Mouse (Mus musculus) left cerebral cortex, postnatal 25 days (tissue): ENCODE results near the gene Gm2a. TPM values are rescaled to one million over a fixed set of nuclear protein-coding genes. Genes with fewer than 3 reads are reported as not detected.

Experiments
- DNase-seq, 2 experiments: peaks; one replicate each; pipeline ENCODE4 v3.0.0; 2022; ENCODE audit warnings: low spot score in 2 of 2, mixed read lengths in 1 of 2
- intact Hi-C: fragments of 180-260 bp; cut with DNase I; formaldehyde crosslinking; loops from one replicate; pipeline ENCODE4 v1.15.1; 2025
- total RNA-seq, 2 experiments: library from RNA; stranded (reverse); gene quantifications; 2 replicates each; pipeline ENCODE4 v1.2.3; 2021

The Gm2a gene
- total RNA-seq, 2 experiments from 2014 or later: 38.4 to 41.4 TPM

DNA sequence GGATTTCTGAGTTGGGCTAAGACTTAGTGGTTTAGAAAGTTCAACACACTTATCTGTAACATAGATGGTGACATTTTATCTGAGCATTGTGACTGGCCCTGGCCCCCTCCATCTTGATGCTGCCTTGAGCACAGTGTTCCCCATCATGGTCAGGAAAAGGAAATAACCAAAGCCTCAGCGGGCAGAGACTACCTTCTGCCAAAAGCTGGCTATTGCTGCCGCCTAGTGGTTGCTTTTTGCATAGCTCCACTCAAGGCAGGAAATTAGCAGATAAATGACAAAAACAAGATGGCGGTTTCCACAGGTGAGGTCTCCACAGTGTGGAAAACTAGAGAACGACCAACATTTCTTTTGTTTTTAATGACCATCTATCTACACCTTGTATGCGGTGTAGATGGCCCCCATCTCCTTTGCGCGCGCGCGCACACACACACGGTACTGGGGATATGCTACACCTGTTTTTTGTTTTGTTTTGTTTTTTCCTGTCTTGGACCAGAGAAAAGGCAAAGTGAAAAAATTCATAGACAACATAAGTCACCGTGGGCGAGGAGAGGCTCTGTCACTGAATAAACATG lies 61.0 kb downstream of the Gm2a start:
- DNase-seq: peak; percentile 84 to 85
- intact Hi-C loops: loop anchor here (1.0 to 10.0 kb wide), 4 partner anchors 62 to 274 kb away; partner anchors contain the start of gene Gm2a

Other genes with a start within 250 kb of the Gm2a start
- gene Lyrm7, start 237.2 kb upstream of the Gm2a start, total RNA-seq: 10 to 100 TPM; 26.2 to 27.2 TPM
- 100 to 1,000 TPM; 236 to 265 TPM for gene Hint1, start 231.7 kb upstream of the Gm2a start, total RNA-seq
- gene Gpx3, start 195.7 kb upstream of the Gm2a start, total RNA-seq: 1 to 10 TPM; 8.6 to 9.7 TPM
- gene Tnip1, start 135.2 kb upstream of the Gm2a start, total RNA-seq: 10 to 100 TPM; 36.4 to 40.0 TPM
- 10 to 100 TPM; 81.1 to 89.5 TPM for gene Anxa6, start 64.7 kb upstream of the Gm2a start, total RNA-seq
- under 1 TPM; 0.32 to 0.37 TPM for gene Ccdc69, start 20.0 kb upstream of the Gm2a start, total RNA-seq
- not detected for gene Slc36a3, start 53.6 kb downstream of the Gm2a start, total RNA-seq
- under 1 TPM; 0.34 to 0.43 TPM for gene Slc36a2, start 87.0 kb downstream of the Gm2a start, total RNA-seq
- gene Slc36a1, start 106.2 kb downstream of the Gm2a start, total RNA-seq: 10 to 100 TPM; 80.4 to 82.8 TPM
- gene Fat2, start 238.4 kb downstream of the Gm2a start, total RNA-seq: under 1 TPM; 0.28 to 0.32 TPM